Mouse (Mus musculus) testis, postnatal 14 days (tissue): ENCODE measurements around the gene Cse1l.
A peak's percentile ranks its signal among the peaks of the same experiment; 100 is the strongest.

Experiments used
- DNase-seq: peaks from one replicate; pipeline ENCODE4 v3.0.0; 2021; ENCODE audit warnings: low spot score

Cse1l gene

DNA sequence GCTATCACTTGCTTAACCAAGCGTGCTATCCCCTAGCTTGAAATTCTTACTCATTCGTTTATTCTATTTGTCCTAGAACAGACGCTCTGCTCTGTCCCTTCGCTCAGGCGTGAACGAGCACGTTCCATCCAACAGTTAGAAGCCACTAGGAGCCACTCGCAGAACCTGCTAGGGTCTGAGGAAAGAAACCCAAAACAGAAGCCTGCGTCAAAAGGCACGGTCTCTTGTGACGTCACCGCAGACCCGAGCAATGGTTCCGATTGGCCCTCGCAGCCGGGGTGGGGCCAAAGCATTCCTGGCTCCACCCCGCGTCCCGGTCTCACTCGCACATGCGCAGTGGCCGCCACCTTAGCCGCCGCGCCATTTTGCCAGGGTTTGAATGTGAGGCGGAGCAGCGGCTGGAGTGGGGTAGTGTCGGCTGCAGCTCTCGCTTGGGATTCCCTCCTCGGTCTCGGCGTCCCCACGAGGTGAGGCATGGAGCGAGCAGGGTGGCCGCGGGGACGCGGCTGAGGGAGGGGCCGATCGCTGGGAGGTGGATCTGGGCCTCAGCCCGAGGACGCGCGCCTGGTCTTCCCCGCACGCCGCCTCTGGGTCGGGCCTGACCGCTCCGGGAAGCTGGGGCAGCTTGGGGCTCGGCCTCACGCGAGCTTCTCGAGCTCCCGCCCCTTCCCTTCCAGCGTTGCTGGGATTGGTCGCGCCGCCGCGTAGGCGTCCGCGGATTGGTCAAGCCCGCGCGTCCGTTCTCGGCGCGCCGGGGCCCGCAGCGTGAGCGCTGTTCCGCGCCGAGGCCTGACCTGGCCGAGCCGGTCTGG is at the start of gene Cse1l:
TSS of gene Cse1l (plus strand) at position 330 of the 812 bp plus-strand sequence.
- DNase-seq, result peak; percentile 97

DNA sequence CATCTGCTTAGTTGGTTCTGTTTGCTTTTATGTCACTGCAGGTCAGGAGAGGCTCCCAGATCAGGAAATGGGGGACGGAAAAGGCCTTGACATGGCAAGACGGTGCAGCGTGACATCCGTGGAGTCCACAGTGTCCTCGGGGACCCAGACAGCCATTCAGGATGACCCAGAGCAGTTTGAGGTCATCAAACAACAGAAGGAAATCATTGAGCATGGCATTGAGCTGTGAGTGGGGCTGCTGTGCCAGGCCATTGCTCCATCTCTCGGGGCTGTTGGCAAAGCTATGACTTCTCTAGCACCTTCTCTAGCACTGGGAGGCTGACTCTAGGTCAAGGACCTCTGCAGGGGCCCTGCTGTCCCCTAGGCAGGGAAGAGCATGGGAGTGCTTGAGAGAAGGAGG is 49.5 kb upstream of the Cse1l start:
- DNase-seq, result no peak

DNA sequence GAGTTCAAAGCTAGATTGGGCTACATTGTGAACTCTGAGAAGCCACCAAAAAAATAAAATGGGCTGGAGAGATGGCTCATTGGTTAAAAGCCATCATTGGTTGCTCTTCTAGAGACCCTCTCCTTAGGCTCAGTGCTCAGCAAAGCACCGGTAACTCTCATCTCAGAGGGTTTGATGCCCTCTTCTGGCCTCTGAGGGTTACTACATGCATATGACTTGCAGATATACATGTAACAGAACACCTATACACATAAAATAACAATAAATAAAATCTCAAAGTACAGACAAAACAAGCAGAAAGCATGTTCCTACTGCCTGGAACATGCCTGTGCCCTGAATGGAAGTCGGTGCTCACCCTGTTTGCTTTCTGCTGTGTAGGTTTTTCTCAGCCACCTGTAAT is 48.7 kb upstream of the Cse1l start:
- DNase-seq, result no peak

DNA sequence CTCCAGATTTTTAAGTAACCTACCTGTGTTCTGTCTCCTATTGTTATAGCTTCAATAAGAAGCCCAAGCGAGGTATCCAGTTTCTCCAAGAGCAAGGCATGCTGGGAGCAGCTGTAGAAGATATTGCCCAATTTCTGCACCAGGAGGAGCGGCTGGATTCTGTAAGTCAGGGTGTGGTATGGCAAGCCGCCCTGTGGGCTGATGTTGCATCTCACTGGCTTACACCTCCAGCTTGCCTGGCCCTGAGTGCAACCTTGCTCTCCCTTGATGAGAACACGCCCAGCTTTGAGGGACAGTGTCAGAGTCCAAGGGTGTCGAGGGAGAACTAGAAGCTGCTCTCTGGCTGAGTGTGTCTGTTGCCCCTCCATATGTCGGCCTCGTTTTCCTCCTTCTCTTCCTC is 46.6 kb upstream of the Cse1l start:
- DNase-seq, result no peak

DNA sequence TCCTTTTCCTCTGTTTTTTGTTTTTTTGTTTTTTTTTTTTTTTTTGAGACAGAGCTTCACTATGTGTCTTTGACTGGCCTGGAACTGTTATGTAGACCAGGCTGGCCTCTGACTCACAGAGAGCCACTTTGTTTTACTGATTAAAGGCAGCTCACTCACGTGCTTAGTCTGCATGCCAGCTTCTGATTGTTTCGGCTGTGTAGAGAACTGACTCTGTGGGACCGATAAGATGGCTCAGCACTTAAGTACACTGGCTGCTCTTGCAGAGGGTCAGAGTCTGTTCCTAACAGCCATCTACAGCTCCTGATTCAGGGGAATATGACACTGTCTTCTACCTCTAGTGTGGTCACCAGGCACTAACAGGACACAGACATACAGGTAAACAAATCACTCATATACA is 43.3 kb upstream of the Cse1l start:
- DNase-seq, result no peak

DNA sequence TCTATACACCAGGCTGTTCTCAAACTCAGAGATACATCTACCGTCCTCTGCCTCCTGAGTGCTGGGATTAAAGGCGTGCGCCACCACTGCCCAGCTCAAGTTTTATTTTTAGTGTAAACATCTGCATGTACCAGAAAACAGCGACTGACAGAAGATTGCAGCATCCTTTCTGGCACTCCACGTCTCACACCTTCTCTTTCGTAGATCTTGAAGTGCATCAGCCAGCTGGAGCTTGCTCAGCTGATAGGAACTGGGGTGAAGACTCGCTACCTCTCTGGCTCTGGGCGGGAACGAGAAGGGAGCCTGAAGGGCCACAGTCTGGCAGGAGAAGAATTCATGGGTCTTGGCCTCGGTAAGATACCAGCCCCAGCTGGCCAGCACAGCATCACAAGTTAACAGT is 40.4 kb upstream of the Cse1l start:
- no peak for DNase-seq

DNA sequence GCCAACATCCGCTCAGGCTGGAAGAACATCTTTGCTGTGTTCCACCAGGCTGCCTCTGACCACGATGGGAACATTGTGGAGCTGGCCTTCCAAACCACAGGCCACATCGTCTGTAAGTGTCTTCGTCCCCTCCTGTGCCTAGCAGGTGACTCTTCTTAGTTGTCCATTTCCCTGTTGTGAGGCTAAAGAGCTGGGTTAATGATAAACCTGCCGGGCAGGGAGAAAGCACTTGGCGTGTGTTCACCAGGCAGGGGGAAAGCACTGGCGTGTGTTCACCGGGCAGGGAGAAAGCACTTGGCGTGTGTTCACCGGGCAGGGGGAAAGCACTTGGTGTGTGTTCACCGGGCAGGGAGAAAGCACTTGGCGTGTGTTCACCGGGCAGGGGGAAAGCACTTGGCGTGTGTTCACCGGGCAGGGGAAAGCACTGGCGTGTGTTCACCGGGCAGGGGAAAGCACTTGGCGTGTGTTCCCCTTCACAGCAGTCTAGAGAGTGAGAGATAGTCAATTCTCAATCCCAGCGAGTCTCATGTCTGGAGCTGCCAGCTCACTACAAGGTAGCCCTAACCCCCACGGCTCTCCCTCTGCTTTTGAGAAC is 35.5 kb upstream of the Cse1l start:
- DNase-seq, result no peak

DNA sequence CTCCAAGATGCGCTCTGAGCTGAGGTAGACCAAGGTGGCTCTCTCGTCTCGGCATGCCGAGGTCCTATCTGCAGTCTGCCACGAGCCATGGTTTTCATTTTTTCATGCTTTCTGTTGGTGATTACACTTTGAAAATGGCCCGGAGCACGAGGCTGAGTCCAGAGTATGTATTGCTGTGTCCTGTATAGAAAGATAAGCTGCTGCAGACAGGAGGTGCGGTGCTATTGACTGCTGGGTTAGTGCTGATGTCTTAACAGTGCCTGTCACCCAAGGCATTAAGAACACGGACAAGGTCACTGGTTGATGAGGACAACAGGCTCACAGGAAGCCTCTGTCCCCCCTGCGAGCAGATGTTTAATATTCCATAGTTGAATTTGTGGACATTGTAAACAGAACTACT is 34.9 kb upstream of the Cse1l start:
- DNase-seq, result no peak

DNA sequence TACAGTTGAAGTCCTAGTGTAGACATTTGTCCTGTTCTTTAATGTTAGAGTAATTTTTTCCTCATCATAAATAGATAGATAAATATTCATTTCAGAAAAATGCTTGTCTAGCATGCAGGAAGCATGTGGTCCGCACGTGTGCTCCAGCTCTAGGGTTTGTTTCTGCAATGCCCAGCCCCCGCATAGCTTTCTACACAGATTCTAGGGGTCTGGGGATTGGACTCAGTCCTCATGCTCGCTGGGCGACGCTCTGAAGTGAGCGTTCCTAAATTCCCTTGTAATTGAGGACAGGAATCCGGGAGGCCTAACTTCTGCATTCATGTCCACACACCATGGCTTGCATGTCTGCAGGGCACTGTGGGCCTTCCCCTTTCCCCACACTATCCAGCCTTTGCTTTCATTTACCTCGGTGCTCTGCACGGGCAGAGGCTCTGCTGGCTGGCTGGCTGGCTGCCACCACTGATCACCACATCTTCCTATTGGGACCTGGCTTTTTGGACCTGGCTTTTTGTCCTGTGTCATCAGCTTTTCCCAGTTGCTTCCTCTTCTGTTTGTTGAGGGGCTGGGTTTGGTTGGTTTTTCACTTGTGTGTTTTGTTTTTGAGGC is 31.1 kb upstream of the Cse1l start:
- no peak for DNase-seq

DNA sequence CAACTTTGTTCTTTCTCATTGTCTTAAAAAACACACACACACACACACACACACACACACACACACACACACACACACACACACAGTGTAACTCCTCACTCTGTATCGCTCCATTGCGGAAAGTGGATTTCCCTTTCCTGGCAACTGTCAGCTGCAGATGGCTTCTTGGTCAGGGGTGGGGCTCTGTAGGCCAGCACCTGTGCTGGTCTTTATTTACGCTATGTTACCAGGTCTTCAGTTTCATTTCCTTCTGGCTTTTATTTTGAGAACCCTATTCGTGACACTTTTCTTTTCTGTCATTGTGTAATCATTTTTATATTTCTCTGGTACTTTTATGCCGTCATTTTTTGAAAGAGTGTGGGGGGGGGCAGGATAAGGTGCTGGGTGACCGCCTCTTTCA is 30.3 kb upstream of the Cse1l start:
- no peak for DNase-seq

DNA sequence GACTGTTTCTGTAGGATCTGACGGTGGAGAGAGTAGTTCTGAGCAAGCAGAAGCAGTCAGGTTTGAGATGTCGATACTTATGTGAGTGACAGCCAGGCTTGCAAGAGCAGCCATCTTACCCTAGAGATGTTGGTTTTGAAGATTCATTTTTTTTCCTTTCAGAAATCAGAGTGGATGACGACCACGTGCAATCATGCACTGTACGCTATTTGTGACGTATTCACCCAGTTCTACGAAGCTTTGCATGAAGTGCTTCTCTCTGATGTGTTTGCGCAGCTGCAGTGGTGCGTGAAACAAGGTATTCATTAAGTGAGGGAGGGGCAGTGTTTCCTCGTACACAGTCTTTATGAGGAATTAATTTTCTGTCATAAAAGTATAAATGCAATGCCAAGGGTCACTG is 29.5 kb upstream of the Cse1l start:
- no peak for DNase-seq

DNA sequence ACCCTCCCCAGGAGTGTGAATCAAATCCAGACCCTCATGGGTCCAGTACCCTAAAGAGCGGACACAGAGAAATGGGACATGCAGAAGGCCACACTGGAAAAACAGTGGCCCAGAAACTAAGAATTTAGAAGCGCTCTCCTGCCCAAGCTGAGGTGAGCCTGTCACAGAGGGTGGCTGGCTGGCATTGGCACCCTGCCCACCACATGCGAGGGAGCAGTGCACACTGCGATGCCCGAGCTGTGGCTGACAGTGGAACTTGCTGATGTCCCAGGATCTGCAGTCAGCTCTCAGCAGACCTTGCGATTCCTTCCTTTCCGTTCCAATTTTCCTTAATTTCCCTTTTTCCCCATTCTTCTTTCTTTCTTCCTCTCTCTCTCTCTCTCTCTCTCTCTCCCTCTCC is 20.8 kb upstream of the Cse1l start:
- DNase-seq, result peak; percentile 36

DNA sequence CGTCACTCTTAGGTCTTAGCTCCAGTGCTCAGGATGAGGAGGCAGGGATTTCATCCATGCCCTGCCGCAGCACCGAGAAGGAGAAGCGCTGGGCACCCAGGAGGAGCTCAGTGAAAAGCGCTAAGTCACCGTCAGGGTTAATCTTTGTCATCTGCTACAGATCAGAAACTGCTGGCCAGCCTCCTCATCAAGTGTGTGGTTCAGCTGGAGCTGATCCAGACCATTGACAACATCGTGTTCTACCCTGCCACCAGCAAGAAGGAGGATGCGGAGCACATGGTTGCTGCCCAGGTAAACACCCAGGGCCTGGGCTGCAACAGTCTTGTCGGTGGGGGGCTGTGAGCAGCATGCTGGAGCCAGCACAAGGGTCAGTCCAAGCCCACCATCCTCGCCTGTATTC is 20.2 kb upstream of the Cse1l start:
- no peak for DNase-seq

DNA sequence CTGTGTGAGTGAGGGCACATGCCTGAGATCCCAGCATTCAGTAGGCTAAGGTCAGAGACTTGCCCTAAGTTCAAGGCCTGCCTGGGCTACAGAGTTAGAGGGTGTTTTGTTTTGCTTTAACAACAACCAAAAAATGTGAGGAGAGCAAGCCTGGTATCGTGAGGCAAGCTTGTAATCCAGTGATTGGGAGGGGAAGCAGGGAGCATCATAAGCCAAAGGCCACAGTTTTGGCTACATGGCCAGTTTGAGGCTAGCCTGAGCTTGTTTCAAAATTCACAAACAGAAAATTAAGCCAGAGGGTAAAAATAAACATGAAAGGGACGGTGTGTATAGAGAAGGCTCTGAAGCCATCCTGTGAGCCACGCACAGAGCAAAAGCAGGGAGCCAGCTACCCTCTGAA is 19.6 kb upstream of the Cse1l start:
- no peak for DNase-seq

DNA sequence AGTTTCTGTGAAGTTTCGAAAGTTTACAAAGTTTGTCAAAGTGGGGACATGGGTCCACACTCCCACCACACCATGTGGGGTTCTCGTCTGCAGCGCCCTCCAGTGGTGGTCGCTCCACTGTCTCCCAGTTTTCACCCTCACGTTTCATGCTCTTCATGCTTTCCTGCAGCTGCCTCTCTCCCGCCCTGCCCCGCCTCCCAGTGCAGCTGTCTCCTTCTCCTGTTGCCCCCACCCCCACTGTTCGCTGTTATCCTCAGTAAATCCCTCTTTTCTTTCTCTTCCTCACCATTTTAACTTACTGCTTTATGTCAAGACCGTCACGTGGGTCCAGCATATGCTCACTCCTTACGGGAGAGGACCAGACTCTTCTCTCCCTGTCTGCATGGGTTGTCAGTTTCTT is 18.0 kb upstream of the Cse1l start:
- DNase-seq, result no peak

DNA sequence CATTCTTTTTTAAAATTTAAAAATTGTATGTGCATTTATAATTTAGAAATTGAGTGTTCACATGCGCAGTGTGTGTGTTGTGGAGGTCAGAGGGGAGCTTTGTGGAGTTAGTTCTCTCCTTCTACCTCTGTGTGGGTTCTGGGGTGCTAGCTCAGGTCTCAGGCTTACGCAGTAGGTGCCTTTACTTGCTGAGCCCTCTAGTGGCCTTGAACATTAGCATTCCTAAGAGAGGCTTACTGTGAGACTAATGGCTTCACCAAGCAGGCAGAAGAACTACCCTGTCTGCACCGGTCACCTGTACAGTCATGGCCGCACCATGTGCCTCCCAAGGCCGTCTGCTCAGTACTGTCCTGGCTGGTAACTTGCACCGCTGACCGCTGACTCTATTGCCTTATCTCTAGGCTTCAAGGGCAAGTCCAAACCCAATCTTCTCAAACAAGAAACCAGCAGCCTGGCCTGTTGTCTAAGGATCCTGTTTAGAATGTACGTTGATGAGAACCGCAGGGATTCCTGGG is 14.4 kb upstream of the Cse1l start:
- no peak for DNase-seq

DNA sequence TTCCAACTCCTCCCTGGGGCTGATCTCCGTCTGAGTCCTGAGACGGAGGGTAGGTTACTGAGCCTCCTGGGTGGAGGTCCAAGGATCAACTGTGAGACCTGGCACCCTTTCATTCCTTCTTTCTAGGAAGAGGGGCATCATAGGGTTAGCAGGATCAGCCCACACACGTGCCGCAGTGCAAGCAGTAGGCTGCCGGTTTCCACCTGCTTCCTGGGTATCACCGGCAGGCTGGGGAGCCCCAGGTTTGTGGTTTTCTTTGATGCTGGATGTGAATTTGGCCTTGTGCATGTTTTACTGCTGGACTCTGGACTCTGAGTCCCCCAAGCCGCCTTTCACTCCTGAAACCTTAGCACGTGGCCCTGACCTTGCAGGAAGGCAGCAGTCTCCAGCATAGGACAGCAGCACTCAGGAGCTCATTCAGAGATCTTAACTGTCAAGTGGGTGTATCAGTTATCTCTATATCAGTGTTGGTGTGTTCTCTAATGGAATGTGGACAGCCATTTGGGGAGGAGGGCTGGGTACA is 13.6 kb upstream of the Cse1l start:
- no peak for DNase-seq

DNA sequence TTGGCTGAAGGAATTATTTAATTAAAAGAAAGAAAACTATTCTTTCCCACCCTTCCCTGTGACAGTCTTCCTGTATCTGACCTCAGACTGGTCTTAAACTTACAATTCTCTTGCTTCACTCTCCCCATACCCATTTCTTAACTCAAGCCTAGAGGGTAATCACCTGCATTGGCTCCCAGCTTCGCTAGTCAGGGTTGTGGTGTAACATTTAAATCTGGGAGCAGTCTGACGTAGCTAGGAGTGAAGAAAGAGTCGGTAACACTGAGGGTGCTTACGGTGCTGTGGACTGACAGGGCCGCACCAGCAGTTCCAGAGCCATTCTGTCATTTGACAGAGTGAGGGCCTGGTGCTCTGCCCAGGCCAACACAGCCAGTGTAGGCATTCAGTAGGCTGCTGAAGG is 12.8 kb upstream of the Cse1l start:
- DNase-seq, result no peak

DNA sequence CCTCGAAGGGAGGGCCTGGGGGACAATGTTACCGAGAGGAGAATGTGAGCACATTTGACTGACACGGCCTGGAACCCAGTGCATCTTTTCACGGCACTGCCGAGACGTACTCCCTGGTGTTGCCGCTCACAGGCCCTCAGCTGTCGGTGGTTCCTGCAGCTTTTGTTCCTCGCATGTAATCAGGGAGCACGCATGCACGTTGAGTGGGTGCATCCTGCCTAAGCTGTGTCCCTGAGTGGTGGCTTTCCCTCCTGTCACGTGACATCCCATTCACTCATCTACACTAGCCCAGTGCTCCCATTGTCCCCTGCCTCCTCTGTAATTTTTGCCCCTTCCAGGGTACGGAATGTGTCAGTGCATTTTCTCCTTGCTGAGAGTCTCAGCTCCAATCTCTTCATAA is 9.5 kb upstream of the Cse1l start:
- DNase-seq, result no peak

DNA sequence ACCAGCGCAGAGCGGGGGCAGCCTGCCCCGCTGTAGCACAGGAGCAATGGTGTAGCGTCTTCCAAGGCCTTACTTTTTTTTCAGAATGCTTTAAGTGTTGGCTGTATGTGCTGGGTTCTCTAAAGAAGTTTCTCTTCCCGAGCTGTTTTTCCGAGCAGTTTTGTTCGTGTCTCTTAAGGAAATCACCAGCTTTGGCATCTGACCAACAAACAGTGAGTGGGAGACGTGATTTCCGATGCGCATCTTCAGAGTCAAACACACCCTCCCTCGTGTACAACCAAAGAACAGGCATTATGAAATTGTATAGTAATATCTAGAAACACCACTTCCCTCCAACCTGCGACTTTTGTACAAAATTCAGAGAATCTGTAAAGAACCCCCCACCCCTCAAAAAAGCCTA is 8.9 kb upstream of the Cse1l start:
- DNase-seq, result no peak

DNA sequence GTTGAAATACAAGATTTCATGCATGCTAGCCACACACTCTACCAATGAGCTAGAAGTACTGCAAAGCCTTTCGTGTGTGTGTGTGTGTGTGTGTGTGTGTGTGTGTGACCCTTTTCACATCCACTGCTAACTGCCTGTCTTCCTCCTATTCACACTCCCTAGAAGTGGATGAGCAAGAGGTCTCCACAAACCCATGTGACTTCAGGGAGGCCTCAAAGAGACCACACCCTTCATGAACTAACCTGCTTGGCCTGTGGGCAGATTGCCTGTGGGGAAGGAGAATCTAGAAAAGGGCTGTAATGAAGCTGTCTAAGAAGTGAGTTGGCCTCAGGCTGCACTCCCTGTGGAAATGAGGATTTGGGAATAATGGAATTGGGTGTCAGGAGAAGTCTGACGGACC is 6.7 kb upstream of the Cse1l start:
- no peak for DNase-seq

DNA sequence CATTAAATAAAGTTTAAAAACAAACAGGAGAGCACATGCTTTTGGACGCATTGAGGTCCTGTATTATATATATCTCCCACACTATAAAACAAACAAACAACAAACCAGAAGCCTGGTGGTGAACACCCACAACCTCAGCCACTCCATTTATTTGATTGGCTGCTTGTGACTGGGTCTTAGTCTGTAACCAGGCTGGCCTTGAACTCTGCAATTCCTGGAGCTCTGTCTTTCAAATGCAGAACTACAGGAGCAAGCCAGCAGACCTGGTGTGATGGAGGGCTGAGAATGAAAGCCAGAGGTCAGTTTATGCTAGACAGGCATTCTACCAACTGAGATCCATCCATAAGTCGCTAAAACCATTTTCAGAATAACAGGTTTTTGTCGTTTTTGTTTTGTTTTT is 6.1 kb upstream of the Cse1l start:
- no peak for DNase-seq

DNA sequence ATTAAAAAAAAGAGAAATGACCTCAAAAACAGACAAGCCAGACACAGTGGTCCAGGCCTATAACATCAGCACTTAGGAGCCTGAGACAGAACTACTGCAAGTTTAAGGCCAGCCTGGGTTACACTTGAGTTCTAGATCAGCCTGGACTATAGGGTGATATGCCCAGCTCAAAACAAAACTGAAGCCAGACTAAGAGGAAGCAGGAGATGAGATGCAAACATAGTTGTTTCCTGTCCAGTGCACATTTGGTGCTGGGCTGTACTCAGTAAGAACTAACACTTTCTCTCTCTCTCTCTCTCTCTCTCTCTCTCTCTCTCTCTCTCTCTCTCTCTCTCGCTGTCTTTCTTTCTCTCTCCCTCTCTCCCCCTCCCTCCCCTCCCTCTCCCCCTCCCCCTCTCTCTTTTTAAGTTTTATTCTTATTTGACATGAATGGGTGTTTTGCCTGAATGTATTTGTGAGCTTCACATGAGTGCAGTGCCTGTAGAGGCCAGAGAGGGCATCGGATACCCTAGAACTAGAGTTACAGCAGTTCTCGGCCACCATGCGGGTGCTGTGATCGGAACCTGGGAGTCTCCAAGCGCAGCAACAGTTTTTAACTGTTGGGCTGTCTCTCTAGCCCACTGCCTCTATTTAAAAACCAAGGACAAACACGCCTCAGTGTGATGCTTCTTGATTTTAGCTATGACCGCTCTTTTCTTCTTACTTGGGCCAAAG is 4.9 kb upstream of the Cse1l start:
- DNase-seq, result no peak
